Mouse (Mus musculus) thymus, adult 2 months (tissue): ENCODE results near the gene Cobl.

Experiments
- CTCF ChIP-seq: fragments of 200-500 bp; IDR thresholded peaks from 2 replicates; pipeline ENCODE4 v1.5.1; 2012; ENCODE audit warnings: mild to moderate bottlenecking, control low read depth, low read length, moderate library complexity, borderline replicate concordance; ENCODE audit not compliant: control insufficient read depth, poor library complexity, insufficient read depth; ENCODE audit errors: extremely low read depth
- POLR2A ChIP-seq: fragments of 200-500 bp; IDR thresholded peaks from 2 replicates; pipeline ENCODE4 v1.6.1; 2012; ENCODE audit warnings: mild to moderate bottlenecking, low read length, control low read depth, moderate library complexity; ENCODE audit not compliant: control insufficient read depth, poor library complexity, insufficient read depth; ENCODE audit errors: extremely low read depth

DNA sequence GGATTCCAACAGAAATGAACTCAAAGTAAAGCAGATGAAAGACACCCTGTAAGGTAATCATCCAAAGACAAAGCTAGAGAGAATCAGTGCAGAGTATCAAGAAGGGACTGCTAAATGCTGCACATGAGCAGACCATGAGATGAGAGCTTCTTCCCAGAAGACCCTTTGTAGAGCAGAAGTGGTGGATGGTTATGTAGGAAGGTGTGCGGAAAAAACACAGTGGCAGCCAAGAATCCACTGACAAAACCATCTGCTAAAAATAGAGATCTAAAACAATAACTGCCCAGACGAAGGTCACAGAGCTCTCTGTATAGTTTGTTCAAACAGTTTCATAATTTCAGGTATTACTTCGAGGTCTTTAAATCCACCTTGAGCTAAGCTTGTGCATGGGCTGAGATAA is 149.1 kb downstream of the Cobl start:
- no peak for TF ChIP-seq POLR2A
- TF ChIP-seq CTCF: no peak
